Mouse (Mus musculus): Measurements from ENCODE around the gene Fgf15.

The Fgf15 gene

GRCm38 (mm10) chr7:144931778-144932177, 35.4 kb downstream of the Fgf15 start:
- no peak for DNase-seq (ENCODE audit: low read depth, low spot score)

- no peak for DNase-seq (ENCODE audit: low read depth, low spot score)
Measured at GRCm38 (mm10) chr7:144932389-144932937, 36.1 kb downstream of the Fgf15 start.

GRCm38 (mm10) chr7:144933336-144933735, 37.0 kb downstream of the Fgf15 start:
- no peak for DNase-seq (ENCODE audit: low read depth, low spot score)

- DNase-seq (ENCODE audit: low read depth, low spot score) = no peak
Measured at GRCm38 (mm10) chr7:144933796-144934195, 37.5 kb downstream of the Fgf15 start.

GRCm38 (mm10) chr7:144934901-144935300, 38.6 kb downstream of the Fgf15 start:
- DNase-seq (ENCODE audit: low read depth, low spot score) = no peak

GRCm38 (mm10) chr7:144935563-144935962, 39.2 kb downstream of the Fgf15 start:
- no peak for DNase-seq (ENCODE audit: low read depth, low spot score)

GRCm38 (mm10) chr7:144936311-144936880, 40.1 kb downstream of the Fgf15 start:
- no peak for DNase-seq (ENCODE audit: low read depth, low spot score)

- no peak for DNase-seq (ENCODE audit: low read depth, low spot score)
Measured at GRCm38 (mm10) chr7:144937490-144937889, 41.2 kb downstream of the Fgf15 start.

- DNase-seq (ENCODE audit: low read depth, low spot score) = no peak
Measured at GRCm38 (mm10) chr7:144937899-144938517, 41.7 kb downstream of the Fgf15 start.

- no peak for DNase-seq (ENCODE audit: low read depth, low spot score)
Measured at GRCm38 (mm10) chr7:144938661-144939343, 42.5 kb downstream of the Fgf15 start.

- no peak for DNase-seq (ENCODE audit: low read depth, low spot score)
Measured at GRCm38 (mm10) chr7:144939344-144940002, 43.1 kb downstream of the Fgf15 start, which contains the start of gene Ccnd1. TSS of gene Ccnd1 (minus strand) at chr7:144939925.

GRCm38 (mm10) chr7:144940003-144940571, 43.8 kb downstream of the Fgf15 start:
- DNase-seq (ENCODE audit: low read depth, low spot score) = no peak

GRCm38 (mm10) chr7:144940585-144940984, 44.3 kb downstream of the Fgf15 start:
- DNase-seq (ENCODE audit: low read depth, low spot score) = no peak

GRCm38 (mm10) chr7:144941242-144941831, 45.0 kb downstream of the Fgf15 start:
- DNase-seq (ENCODE audit: low read depth, low spot score) = no peak

GRCm38 (mm10) chr7:144942071-144942743, 45.9 kb downstream of the Fgf15 start:
- DNase-seq (ENCODE audit: low read depth, low spot score) = no peak

GRCm38 (mm10) chr7:144942744-144943135, 46.4 kb downstream of the Fgf15 start:
- DNase-seq (ENCODE audit: low read depth, low spot score) = no peak

GRCm38 (mm10) chr7:144943254-144943653, 46.9 kb downstream of the Fgf15 start:
- no peak for DNase-seq (ENCODE audit: low read depth, low spot score)
